Mouse (Mus musculus) stomach, embryonic 16.5 days (tissue): ENCODE results near the gene Gm3486. TPM values are rescaled to one million over a fixed set of nuclear protein-coding genes. Genes with fewer than 3 reads are reported as not detected.
"Not testable (repeated sequence)": the region's sequence is repeated elsewhere in the genome, so short reads cannot be mapped to it uniquely, and the experiment has no call there.

Source experiments
- ATAC-seq: fragments of 200-750 bp; cut with Nextera tagmentation; 2 replicates; pipeline ENCODE4 v1.8.0; 2017; ENCODE audit warnings: moderate number of reproducible peaks, moderate TSS enrichment; ENCODE audit not compliant: insufficient read depth, low FRiP score
- H3K27ac ChIP-seq: fragments of 300-500 bp; sonication (generic); 2 replicates; pipeline ENCODE4 v1.5.1; 2014; ENCODE audit warnings: low read length
- H3K27me3 ChIP-seq: fragments of 300-500 bp; sonication (generic); 2 replicates; pipeline ENCODE4 v1.6.1; 2014; ENCODE audit warnings: low read length, control low read depth, mixed read lengths; ENCODE audit not compliant: control insufficient read depth, insufficient read depth
- H3K36me3 ChIP-seq: fragments of 300-500 bp; sonication (generic); 2 replicates; pipeline ENCODE4 v1.6.1; 2014; ENCODE audit warnings: low read length; ENCODE audit not compliant: control insufficient read depth, insufficient read depth
- H3K4me1 ChIP-seq: fragments of 300-500 bp; sonication (generic); 2 replicates; pipeline ENCODE4 v1.6.1; 2014; ENCODE audit warnings: low read length, control low read depth, mixed read lengths; ENCODE audit not compliant: control insufficient read depth, insufficient read depth
- H3K4me2 ChIP-seq: fragments of 300-500 bp; sonication (generic); 2 replicates; pipeline ENCODE4 v1.6.1; 2014; ENCODE audit warnings: low read depth, low read length, mixed read lengths
- H3K4me3 ChIP-seq: fragments of 300-500 bp; sonication (generic); replicated peaks from 2 replicates; pipeline ENCODE4 v1.5.1; 2014; ENCODE audit warnings: mild to moderate bottlenecking, low read length
- H3K9ac ChIP-seq: fragments of 300-500 bp; sonication (generic); 2 replicates; pipeline ENCODE4 v1.6.1; 2014; ENCODE audit warnings: low read length
- H3K9me3 ChIP-seq: fragments of 300-500 bp; sonication (generic); replicated peaks from 2 replicates; pipeline ENCODE4 v1.6.1; 2016; ENCODE audit warnings: low read length, control low read depth; ENCODE audit not compliant: control insufficient read depth
- WGBS: fragments of 180-500 bp; shearing (Covaris S2); extraction: QIAGEN DNeasy Blood & Tissue Kit; methylation state at CpG from one replicate; pipeline ENCODE4 v1.1.7; 2014; 5-methylcytosine and 5-hydroxymethylcytosine counted together
- polyA plus RNA-seq: library from polyadenylated mRNA; unstranded; fragments of >200 nt; fragmentation: Nextera tagmentation; extraction: Ambion mirVana; gene quantifications from 2 replicates; pipeline ENCODE4 v1.2.1, GENCODE M21; 2015

The Gm3486 gene
- not detected in 2 replicates for polyA plus RNA-seq

DNA sequence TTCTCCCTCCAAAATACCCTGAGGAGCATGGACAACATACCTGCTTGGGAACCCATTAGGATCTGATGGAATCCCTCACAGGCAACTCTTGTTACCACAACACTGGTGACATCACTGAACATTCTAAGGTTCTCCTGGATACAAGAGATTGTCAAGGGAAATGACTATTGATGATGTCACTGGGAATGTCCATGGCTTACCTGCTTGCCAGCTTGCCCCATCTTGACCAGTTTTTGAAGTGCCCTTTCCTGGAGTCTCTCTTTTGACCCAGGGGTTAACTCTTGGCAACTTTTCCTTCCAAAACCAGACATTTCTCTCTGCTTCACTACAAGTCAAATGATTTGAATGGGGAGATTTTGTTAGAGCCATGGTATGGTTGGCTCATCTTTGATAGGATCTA lies at the start of gene Gm3486:
Gene Gm3486 (minus strand): TSS at position 101 of the 400 bp plus-strand sequence.
- not testable (repeated sequence) for H3K27ac ChIP-seq, ATAC-seq, H3K9ac ChIP-seq, H3K4me2 ChIP-seq, H3K4me3 ChIP-seq, H3K4me1 ChIP-seq, H3K27me3 ChIP-seq, H3K9me3 ChIP-seq, H3K36me3 ChIP-seq

DNA sequence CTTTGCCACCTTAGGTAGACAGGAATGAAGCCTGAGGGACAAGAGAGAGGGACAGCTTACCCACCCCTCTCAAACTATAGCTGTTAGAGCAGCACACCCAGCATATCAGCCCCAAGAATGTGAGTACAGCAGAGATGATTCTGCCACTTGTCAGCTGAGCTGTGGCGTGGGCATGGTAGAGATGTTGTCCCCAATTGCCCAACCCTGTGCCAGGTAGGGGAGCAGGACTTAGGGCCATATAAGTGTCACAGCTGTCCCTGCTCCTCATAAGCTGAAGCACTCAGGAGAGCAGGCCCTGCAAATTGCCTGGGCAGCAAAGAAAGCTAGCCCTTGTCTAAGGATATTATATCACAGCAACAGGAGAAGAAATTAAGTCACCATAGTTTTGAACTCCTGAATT lies 35.4 kb upstream of the Gm3486 start:
- not testable (repeated sequence) for H3K4me3 ChIP-seq, H3K4me2 ChIP-seq, H3K27ac ChIP-seq, H3K9me3 ChIP-seq, H3K36me3 ChIP-seq, ATAC-seq, H3K27me3 ChIP-seq, H3K4me1 ChIP-seq, H3K9ac ChIP-seq
- 70% methylated on average over 1 of the region's 1 CpGs for WGBS

DNA sequence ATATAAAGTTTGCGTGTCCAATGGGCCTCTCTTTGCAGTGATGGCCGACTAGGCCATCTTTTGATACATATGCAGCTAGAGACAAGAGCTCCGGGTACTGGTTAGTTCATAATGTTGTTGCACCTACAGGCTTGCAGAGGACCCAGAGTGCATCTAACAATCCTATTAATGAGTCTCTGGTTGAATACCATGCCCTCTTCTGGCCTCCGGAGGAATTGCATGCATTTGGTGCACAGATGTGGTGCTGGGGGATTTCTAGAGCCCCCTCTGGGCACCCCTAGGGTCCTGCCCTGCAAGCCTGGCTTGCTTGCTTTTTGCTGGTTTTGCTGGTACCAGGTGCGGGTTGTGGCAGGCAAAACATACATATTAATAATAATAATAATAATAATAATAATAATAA lies 31.4 kb upstream of the Gm3486 start:
- ATAC-seq, H3K4me2 ChIP-seq, H3K27ac ChIP-seq, H3K9me3 ChIP-seq, H3K4me1 ChIP-seq, H3K4me3 ChIP-seq, H3K27me3 ChIP-seq, H3K9ac ChIP-seq, H3K36me3 ChIP-seq: not testable (repeated sequence)
- WGBS, result 80% methylated on average over 5 of the region's 5 CpGs

DNA sequence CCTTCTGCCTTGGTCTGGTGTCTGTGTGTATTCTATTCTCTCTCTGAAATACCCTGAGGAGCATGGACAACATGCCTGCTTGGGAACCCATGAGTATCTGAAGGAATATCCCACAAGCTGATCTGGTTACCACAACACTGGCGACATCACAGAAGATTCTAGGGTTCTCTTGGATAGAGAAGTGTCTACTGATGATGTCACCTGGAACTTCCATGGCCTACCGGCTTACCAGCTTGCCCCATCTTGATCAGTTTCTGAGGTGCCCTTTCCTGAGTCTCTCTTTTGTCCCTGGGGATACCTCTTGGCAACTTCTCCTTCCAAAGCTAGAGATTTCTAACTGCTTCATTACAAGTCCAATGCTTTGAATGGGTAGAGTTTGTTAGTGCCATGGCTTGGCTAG lies 35.9 kb downstream of the Gm3486 start, which contains the start of gene Gm7954:
Gene Gm7954 (minus strand): TSS at position 101 of the 400 bp plus-strand sequence.
- H3K36me3 ChIP-seq, H3K9ac ChIP-seq, H3K27ac ChIP-seq, H3K4me3 ChIP-seq, H3K4me2 ChIP-seq, H3K4me1 ChIP-seq, ATAC-seq, H3K27me3 ChIP-seq, H3K9me3 ChIP-seq: not testable (repeated sequence)
- no CpG with 5 or more reads among the region's 2 CpGs for WGBS

Other genes with a start within 250 kb of the Gm3486 start
- not detected in 2 replicates for gene Gm2832, start 210.7 kb downstream of the Gm3486 start, polyA plus RNA-seq
- gene Gm5798, start 140.9 kb downstream of the Gm3486 start, polyA plus RNA-seq, result not detected in 2 replicates
- not detected in 2 replicates for gene Gm7945, start 103.1 kb downstream of the Gm3486 start, polyA plus RNA-seq
- not detected in 2 replicates for gene Gm6482, start 81.2 kb downstream of the Gm3486 start, polyA plus RNA-seq
- gene Gm7954, start 36.0 kb downstream of the Gm3486 start, polyA plus RNA-seq, result not detected in 2 replicates
- not detected in 2 replicates for gene Gm7970, start 66.1 kb upstream of the Gm3486 start, polyA plus RNA-seq
- gene 1700049E17Rik2, start 83.7 kb upstream of the Gm3486 start, polyA plus RNA-seq, result not detected in 2 replicates
- not detected in 2 replicates for gene Gm3072, start 135.1 kb upstream of the Gm3486 start, polyA plus RNA-seq
- not detected in 2 replicates for gene Gm3676, start 157.0 kb upstream of the Gm3486 start, polyA plus RNA-seq
- gene Gm8068, start 212.4 kb upstream of the Gm3486 start, polyA plus RNA-seq, result not detected in 2 replicates